Mouse (Mus musculus) limb, embryonic 14.5 days (tissue): ENCODE data around the gene Acot13. TPM values are rescaled to one million over a fixed set of nuclear protein-coding genes. Genes with fewer than 3 reads are reported as not detected.

Experiments
- ATAC-seq: fragments of 200-750 bp; cut with Nextera tagmentation; 2 replicates; pipeline ENCODE4 v1.8.0; 2017; ENCODE audit warnings: low read depth, moderate number of reproducible peaks, moderate TSS enrichment; ENCODE audit not compliant: low FRiP score
- DNase-seq: peaks from one replicate; pipeline ENCODE4 v3.0.0-alpha.2; 2015; ENCODE audit warnings: low spot score
- H3K27ac ChIP-seq: fragments of 300-500 bp; sonication (generic); replicated peaks from 2 replicates; pipeline ENCODE4 v1.5.1; 2014; ENCODE audit warnings: low read depth, mild to moderate bottlenecking, low read length, moderate library complexity, mixed read lengths
- H3K27me3 ChIP-seq: fragments of 300-500 bp; sonication (generic); 2 replicates; pipeline ENCODE4 v1.6.1; 2014; ENCODE audit warnings: low read length, mixed read lengths; ENCODE audit not compliant: control insufficient read depth, insufficient read depth
- H3K36me3 ChIP-seq: fragments of 300-500 bp; sonication (generic); 2 replicates; pipeline ENCODE4 v1.6.1; 2014; ENCODE audit warnings: mild to moderate bottlenecking, low read length, moderate library complexity, mixed read lengths; ENCODE audit not compliant: control insufficient read depth, insufficient read depth
- H3K4me1 ChIP-seq: fragments of 300-500 bp; sonication (generic); 2 replicates; pipeline ENCODE4 v1.6.1; 2014; ENCODE audit warnings: antibody characterized with exemption, low read length, mixed read lengths; ENCODE audit not compliant: control insufficient read depth, insufficient read depth
- H3K4me2 ChIP-seq: fragments of 300-500 bp; sonication (generic); replicated peaks from 2 replicates; pipeline ENCODE4 v1.6.1; 2014; ENCODE audit warnings: low read depth, mild to moderate bottlenecking, low read length, moderate library complexity; ENCODE audit not compliant: severe bottlenecking
- H3K4me3 ChIP-seq: fragments of 300-500 bp; sonication (generic); replicated peaks from 2 replicates; pipeline ENCODE4 v1.5.1; 2014; ENCODE audit warnings: low read length
- H3K9ac ChIP-seq: fragments of 300-500 bp; sonication (generic); 2 replicates; pipeline ENCODE4 v1.6.1; 2014; ENCODE audit warnings: mild to moderate bottlenecking, low read depth, low read length, moderate library complexity; ENCODE audit not compliant: severe bottlenecking
- H3K9me3 ChIP-seq: fragments of 300-500 bp; sonication (generic); 2 replicates; pipeline ENCODE4 v1.6.1; 2016; ENCODE audit warnings: low read length; ENCODE audit not compliant: control insufficient read depth
- POLR2A ChIP-seq: fragments of 200-500 bp; IDR thresholded peaks from 2 replicates; pipeline ENCODE4 v1.8.0; 2012; ENCODE audit warnings: inconsistent platforms, mild to moderate bottlenecking, moderate library complexity, borderline replicate concordance; ENCODE audit not compliant: insufficient read depth, insufficient read length; ENCODE audit errors: extremely low read depth
- WGBS: fragments of 180-500 bp; shearing (Covaris S2); extraction: QIAGEN DNeasy Blood & Tissue Kit; methylation state at CpG from one replicate; pipeline ENCODE4 v1.1.7; 2014; 5-methylcytosine and 5-hydroxymethylcytosine counted together
- polyA plus RNA-seq, 2 experiments: library from polyadenylated mRNA; depleted of rRNA in 1 of 2; stranded (reverse) in 1 of 2; unstranded in 1 of 2; fragments of >200 nt; fragmentation: Nextera tagmentation in 1 of 2; extraction: Ambion mirVana in 1 of 2; gene quantifications; 2 replicates each; pipeline versions ENCODE4 v1.2.1 to v1.2.3; 2012 to 2014

Acot13 gene
- polyA plus RNA-seq, 2 experiments = 44.8 to 76.7 TPM

DNA sequence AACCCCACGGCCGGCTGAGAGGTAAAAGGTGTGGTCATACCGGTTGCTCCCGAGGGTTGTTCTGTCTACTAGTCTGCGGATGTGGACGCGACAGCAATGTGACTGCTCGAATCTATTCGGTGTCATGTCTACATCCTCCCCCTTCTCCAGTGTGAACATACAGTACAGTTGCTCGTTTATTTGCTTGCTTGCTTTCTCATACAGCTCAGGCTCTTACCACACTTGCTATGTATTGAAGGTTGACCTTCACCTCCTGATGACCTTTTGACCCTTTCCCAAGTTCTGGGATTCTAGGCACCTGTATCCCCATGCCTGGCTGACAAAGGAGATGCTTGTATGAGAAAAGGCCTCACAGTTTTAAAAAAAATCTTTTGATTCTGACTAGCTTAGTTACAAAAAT is 36.4 kb upstream of the Acot13 start:
- H3K4me2 ChIP-seq = no peak overlapping the region
- no peak overlapping the region for H3K27ac ChIP-seq
- DNase-seq (no peak), ATAC-seq (no peak)
- no peak for TF ChIP-seq POLR2A
- 91% methylated on average over 10 of the region's 10 CpGs for WGBS
- H3K4me3 ChIP-seq = no peak overlapping the region
- no peak overlapping the region for H3K9ac ChIP-seq
- no peaks in the 10 kb centered on the region for H3K4me1 ChIP-seq
- no peaks in the 10 kb centered on the region for H3K9me3 ChIP-seq
- no peaks in the 10 kb centered on the region for H3K36me3 ChIP-seq
- H3K27me3 ChIP-seq = no peaks in the 10 kb centered on the region

DNA sequence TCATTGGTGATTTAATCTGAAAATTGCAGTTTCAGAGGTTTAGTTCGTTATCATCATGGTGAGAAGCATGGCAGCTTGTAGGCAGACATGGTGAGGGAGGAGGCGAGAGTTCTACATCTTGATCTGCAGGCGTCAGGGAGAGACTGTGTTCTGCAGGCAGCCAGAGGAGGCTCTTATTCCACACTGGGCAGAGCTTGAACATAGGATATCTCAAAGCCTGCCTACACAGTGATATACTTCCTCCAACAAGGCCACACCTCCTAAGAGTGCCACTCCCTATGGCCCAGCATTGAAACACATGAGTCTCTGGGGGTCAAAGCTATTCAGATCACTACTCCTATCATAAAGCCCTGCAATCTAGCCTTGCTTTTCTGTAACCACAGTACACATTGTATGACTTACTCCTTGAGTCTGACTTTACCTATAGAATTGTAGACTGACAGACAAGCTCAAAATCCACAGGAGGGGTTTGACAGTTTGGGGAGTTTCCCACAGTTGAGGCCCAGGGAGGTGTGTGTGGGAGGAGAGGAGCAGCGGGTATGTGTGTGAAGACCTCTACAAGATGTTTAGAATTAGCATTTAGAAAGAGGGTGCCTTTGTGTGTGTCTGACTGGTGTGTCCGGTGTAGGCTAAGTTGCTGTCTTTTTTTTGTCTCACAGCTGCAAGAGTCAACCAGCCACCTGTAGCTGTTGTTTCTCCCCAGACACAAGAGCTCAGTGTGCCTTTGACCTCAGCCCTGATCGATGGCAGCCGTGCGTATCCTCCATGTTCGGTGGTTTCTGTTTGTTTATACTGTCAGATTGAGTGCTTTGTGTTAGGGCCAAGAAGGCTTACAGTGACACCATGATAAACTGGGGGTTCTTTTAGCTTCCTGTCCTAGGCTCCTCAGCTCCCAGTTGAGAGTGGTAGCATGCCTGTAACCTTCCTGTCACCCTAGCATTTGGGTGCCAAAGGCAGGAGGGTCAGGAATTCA is 35.4 kb upstream of the Acot13 start:
- ATAC-seq = no peak
- H3K27ac ChIP-seq = no peak overlapping the region
- 73% methylated on average over 9 of the region's 9 CpGs for WGBS
- H3K9ac ChIP-seq = no peak overlapping the region
- H3K27me3 ChIP-seq = no peaks in the 10 kb centered on the region
- no peak for TF ChIP-seq POLR2A
- DNase-seq = no peak
- no peak overlapping the region for H3K4me3 ChIP-seq
- no peaks in the 10 kb centered on the region for H3K9me3 ChIP-seq
- no peak overlapping the region for H3K4me2 ChIP-seq
- H3K36me3 ChIP-seq = no peaks in the 10 kb centered on the region
- peaks cover 2% of the 10 kb centered on the region; the same call in 1 of the 2 replicates for H3K4me1 ChIP-seq

DNA sequence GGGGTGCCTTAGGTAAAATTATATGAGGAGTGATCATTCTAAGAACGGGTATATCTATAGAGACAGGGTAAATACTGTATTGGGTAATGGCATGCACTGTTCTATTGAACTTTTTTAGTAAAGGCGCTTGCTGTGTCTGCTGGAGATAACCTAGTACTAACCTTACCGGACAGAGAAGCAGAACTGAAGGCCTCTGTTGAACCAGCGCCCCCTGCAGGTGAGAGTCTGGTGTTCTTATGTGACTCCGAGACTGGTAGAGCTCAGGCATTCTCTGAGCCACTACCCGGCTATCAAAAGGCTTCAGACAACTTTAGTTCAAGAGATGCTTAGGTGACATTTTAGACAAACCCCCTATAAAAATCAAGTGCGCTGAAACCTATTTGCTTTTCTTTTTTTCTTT is 31.2 kb upstream of the Acot13 start:
- peak; percentile 29 for DNase-seq
- Histone ChIP-seq H3K4me2 (no peak overlapping the region), H3K9me3 (no peaks in the 10 kb centered on the region), H3K27ac (no peak overlapping the region), H3K36me3 (no peaks in the 10 kb centered on the region), H3K4me3 (no peak overlapping the region), H3K4me1 (peaks cover 2% of the 10 kb centered on the region; the same call in 1 of the 2 replicates), H3K9ac (0 out of 2 replicates have a peak overlapping the region, but pooled peaks have one; percentile 12), H3K27me3 (no peaks in the 10 kb centered on the region)
- ATAC-seq = no peak
- WGBS = 58% methylated on average over 7 of the region's 7 CpGs
- no peak for TF ChIP-seq POLR2A

DNA sequence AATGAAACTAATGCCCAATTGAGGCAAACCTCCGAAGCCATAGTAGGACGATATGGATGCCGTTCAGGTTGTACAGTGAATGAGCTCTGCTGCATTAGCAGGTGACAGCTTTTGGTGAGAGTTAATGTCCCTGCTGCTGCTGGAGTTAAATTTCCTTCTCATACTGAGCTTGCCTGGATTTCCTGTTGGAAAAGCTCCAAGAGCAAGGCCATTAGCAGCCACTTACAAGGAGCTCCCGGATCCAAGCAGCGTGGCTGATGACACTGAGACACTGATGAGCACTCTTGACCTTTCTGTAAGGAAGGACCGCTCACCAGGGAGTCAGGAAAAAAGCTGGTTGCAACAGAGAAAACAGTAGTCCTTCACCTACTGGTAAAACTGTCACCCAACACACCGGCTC is 30.7 kb upstream of the Acot13 start:
- no peak for TF ChIP-seq POLR2A
- ATAC-seq = no peak

DNA sequence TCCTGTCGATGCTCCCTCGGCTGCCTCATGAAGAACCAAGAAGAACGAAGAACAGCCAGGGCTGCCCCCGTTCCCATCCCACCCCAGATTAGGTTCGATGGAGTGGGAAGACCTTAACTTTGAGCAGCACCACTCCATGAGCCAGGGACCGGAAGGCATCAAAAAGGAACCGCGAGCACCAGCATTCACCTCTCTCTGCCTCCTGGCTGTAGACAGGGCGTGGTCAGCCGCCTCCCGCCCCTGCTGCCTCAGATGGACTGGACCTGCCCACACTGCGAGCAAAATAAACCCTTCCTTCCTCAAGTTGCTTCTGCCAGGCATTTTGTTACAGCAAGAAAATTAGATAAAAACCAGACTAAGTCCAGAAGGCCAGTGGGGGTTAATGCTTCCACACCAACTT is 29.7 kb upstream of the Acot13 start:
- H3K27me3 ChIP-seq = no peaks in the 10 kb centered on the region
- H3K9me3 ChIP-seq = no peaks in the 10 kb centered on the region
- no peak for DNase-seq
- peaks cover 2% of the 10 kb centered on the region; the same call in 1 of the 2 replicates for H3K4me1 ChIP-seq
- no peak for ATAC-seq
- H3K9ac ChIP-seq = no peak overlapping the region
- no peak overlapping the region for H3K4me3 ChIP-seq
- no peak overlapping the region for H3K4me2 ChIP-seq
- H3K27ac ChIP-seq = no peak overlapping the region
- no peak for TF ChIP-seq POLR2A
- whole genome bisulfite sequencing = 57% methylated on average over 12 of the region's 12 CpGs
- H3K36me3 ChIP-seq = no peaks in the 10 kb centered on the region

More for the DNA sequence above, 30.7 kb upstream of the Acot13 start:
- 0 out of 2 replicates have a peak overlapping the region, but pooled peaks have one; percentile 12 for H3K9ac ChIP-seq
- no peaks in the 10 kb centered on the region for H3K36me3 ChIP-seq
- no peak overlapping the region for H3K4me2 ChIP-seq
- H3K27ac ChIP-seq = no peak overlapping the region
- no peak for DNase-seq
- peaks cover 2% of the 10 kb centered on the region; the same call in 1 of the 2 replicates for H3K4me1 ChIP-seq
- 57% methylated on average over 7 of the region's 7 CpGs for WGBS
- H3K4me3 ChIP-seq = no peak overlapping the region
- H3K27me3 ChIP-seq = no peaks in the 10 kb centered on the region
- H3K9me3 ChIP-seq = no peaks in the 10 kb centered on the region
